Mouse (Mus musculus) effector memory CD4-positive, alpha-beta T cell, adult 7 months (primary cell): ENCODE data around the gene Tmem258. TPM values are rescaled to one million over a fixed set of nuclear protein-coding genes. Genes with fewer than 3 reads are reported as not detected.

ENCODE experiments used
- polyA plus RNA-seq: library from polyadenylated mRNA; unstranded; fragments of 100-300 nt; shearing (Covaris generic); gene quantifications from one replicate; pipeline ENCODE4 v1.2.1, GENCODE M21; 2017

Gene Tmem258
- polyA plus RNA-seq, result 204 TPM

DNA sequence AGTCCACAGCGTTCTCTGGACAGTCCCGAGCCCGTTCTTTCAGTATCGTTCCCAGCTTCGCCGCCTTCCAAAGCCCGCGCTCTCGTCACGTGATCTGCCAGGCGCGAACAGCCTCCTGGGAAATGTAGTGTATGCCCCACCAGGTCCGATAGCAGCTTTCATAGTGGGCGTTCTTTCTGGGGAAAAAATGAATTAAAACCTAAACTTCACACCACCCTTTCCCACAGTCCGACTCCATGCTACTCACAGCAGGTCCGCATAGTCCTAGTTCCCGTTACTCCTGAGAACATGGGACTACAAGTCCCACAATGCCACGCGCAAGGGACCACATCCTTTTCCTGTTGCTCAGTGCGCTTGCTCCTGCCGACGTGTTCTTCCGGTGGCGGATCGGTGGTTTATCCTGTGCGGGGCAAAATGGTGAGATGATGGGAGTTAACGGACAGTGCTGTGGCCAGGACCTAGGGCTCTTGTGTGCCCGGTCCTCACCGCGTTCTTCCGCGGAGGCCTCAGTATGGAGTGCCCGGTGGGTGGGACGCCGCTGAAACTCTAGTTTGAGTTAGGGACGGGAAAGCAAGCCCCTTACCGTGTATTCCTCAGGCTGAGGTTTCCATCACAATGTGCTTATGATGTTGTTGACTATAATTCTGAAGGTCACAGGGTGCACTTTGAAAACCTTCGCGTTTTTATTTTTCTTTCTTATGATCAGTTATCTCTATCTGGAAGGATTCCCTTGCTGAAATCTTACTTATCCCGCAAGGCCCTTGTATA, at the start of gene Tmem258, which contains the start of gene Fen1:
TSS of gene Tmem258 (plus strand) at position 167 of the 768 bp plus-strand sequence.
TSS of gene Fen1 (minus strand) at position 322 of the 768 bp plus-strand sequence.

DNA sequence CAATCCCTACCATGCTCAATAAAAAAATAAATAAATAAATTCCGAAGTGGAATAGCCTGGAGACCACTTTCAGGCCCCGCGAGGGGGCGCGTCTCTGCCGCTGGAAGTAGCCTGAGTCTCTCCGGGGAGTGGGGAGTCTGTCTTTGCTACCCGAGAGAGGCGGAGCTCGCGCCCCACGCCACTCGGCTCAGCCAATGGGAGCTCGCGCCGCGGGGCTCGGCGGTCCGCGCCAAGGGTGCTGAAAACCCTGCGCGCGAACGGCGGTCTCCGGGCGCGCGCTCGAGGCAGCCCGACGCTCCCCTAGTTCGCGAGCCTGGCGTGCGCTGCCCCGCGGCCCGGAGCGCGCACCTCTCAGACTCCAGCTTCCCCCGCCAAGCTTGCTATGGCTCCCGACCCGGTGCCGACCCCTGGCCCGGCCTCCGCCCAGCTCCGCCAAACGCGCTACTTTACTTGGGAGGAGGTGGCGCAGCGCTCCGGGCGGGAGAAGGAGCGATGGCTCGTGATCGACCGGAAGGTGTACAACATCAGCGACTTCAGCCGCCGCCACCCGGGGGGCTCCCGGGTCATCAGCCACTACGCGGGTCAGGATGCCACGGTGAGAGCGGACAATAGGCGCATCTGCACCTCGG, 21.0 kb upstream of the Tmem258 start, which contains the start of gene Fads1:
TSS of gene Fads1 (plus strand) at position 219 of the 629 bp plus-strand sequence.

DNA sequence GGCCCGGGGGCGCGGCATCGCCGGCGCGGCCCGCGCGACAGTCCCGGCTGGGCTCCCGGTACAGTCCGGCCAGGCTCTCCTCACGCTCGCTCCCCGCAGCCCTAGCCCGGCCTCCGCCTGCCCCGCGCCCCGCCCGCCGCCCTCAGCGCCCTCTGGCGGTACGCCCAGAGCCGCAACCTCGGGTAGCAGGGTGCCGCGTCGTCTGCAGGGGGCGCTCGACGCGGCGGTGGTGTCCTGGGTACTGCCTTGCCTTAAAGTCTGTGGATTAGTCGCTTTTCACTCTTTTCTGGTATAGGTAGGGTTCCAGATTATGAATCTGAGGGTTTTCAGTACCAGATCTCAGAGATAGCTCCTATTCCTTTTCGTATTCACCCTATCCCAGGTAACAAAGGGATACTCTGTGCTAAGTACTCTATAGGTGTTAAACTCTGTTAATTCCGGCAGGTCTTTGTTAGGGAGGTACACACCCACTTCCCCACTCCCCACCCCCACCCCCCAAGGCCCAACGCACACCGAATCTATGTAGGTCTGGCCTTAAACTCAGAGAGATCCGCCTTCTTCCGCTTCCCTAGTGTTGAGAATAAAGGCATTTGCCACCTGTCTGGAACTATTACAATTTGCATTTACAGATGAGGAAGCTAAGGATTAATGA, 37.0 kb downstream of the Tmem258 start, which contains the start of gene Myrf:
TSS of gene Myrf (minus strand) at position 95 of the 652 bp plus-strand sequence.

Other genes with a start within 250 kb of the Tmem258 start
- gene Fth1, start 223.4 kb upstream of the Tmem258 start, polyA plus RNA-seq, result 3,576 TPM
- gene Best1, start 202.4 kb upstream of the Tmem258 start, polyA plus RNA-seq, result 0.55 TPM
- not detected for gene Rab3il1, start 202.3 kb upstream of the Tmem258 start, polyA plus RNA-seq
- gene Fads3, start 162.4 kb upstream of the Tmem258 start, polyA plus RNA-seq, result 0.33 TPM
- gene Fads2, start 102.3 kb upstream of the Tmem258 start, polyA plus RNA-seq, result 0.34 TPM
- gene Fads1, start 21.1 kb upstream of the Tmem258 start, polyA plus RNA-seq, result 7.1 TPM
- 20.3 TPM for gene Fen1, start 155 bp downstream of the Tmem258 start, polyA plus RNA-seq
- gene Myrf, start 36.7 kb downstream of the Tmem258 start, polyA plus RNA-seq, result 0.15 TPM
- not detected for gene Dagla, start 100.9 kb downstream of the Tmem258 start, polyA plus RNA-seq
- gene Syt7, start 185.1 kb downstream of the Tmem258 start, polyA plus RNA-seq, result 0.83 TPM